Mouse (Mus musculus) midbrain, embryonic 13.5 days (tissue): ENCODE data around the gene Wdr83os. TPM values are rescaled to one million over a fixed set of nuclear protein-coding genes. Genes with fewer than 3 reads are reported as not detected.
"Not testable (repeated sequence)": the region's sequence is repeated elsewhere in the genome, so short reads cannot be mapped to it uniquely, and the experiment has no call there.

Experiments used
- ATAC-seq: fragments of 200-750 bp; cut with Nextera tagmentation; 2 replicates; pipeline ENCODE4 v1.8.0; 2017; ENCODE audit warnings: mild to moderate bottlenecking, moderate TSS enrichment, moderate library complexity
- H3K27ac ChIP-seq: fragments of 300-500 bp; sonication (generic); 2 replicates; pipeline ENCODE4 v1.5.1; 2015; ENCODE audit warnings: inconsistent platforms, mild to moderate bottlenecking, moderate library complexity
- H3K27me3 ChIP-seq: fragments of 300-500 bp; sonication (generic); 2 replicates; pipeline ENCODE4 v1.6.1; 2015; ENCODE audit warnings: mild to moderate bottlenecking, inconsistent platforms
- H3K36me3 ChIP-seq: fragments of 300-500 bp; sonication (generic); 2 replicates; pipeline ENCODE4 v1.6.1; 2015; ENCODE audit warnings: mild to moderate bottlenecking, inconsistent platforms
- H3K4me1 ChIP-seq: fragments of 300-500 bp; sonication (generic); replicated peaks from 2 replicates; pipeline ENCODE4 v1.6.1; 2015; ENCODE audit warnings: inconsistent platforms
- H3K4me2 ChIP-seq: fragments of 300-500 bp; sonication (generic); replicated peaks from 2 replicates; pipeline ENCODE4 v1.6.1; 2015; ENCODE audit warnings: moderate library complexity, mild to moderate bottlenecking, inconsistent platforms
- H3K4me3 ChIP-seq: fragments of 300-500 bp; sonication (generic); replicated peaks from 2 replicates; pipeline ENCODE4 v1.5.1; 2015; ENCODE audit warnings: mild to moderate bottlenecking, inconsistent platforms
- H3K9ac ChIP-seq: fragments of 300-500 bp; sonication (generic); replicated peaks from 2 replicates; pipeline ENCODE4 v1.6.1; 2015; ENCODE audit warnings: mild to moderate bottlenecking, inconsistent platforms
- H3K9me3 ChIP-seq: fragments of 300-500 bp; sonication (generic); 2 replicates; pipeline ENCODE4 v1.6.1; 2016; ENCODE audit warnings: mild to moderate bottlenecking, inconsistent platforms
- WGBS: fragments of 180-500 bp; shearing (Covaris S2); methylation state at CpG from one replicate; pipeline ENCODE4 v1.1.7; 2015; 5-methylcytosine and 5-hydroxymethylcytosine counted together
- polyA plus RNA-seq: library from polyadenylated mRNA; unstranded; fragments of >200 nt; fragmentation: Nextera tagmentation; extraction: Ambion mirVana; gene quantifications from 2 replicates; pipeline ENCODE4 v1.2.1, GENCODE M21; 2015

Wdr83os gene
- polyA plus RNA-seq, 1 experiment from 2014 or later, result 134 TPM

- Histone ChIP-seq H3K4me2 (no peak overlapping the region), H3K4me1 (no peaks in the 10 kb centered on the region), H3K9me3 (no peaks in the 10 kb centered on the region), H3K27ac (no peak overlapping the region), H3K27me3 (no peaks in the 10 kb centered on the region), H3K9ac (no peak overlapping the region), H3K4me3 (no peak overlapping the region), H3K36me3 (peaks cover 66% of the 10 kb centered on the region)
- no peak for ATAC-seq
- 95% methylated on average over 13 of the region's 13 CpGs for WGBS
Observed at GRCm38 (mm10) chr8:85095051-85095450, 14.5 kb downstream of the Wdr83os start.

GRCm38 (mm10) chr8:85095566-85095965 is 15.0 kb downstream of the Wdr83os start:
- no peaks in the 10 kb centered on the region for H3K27me3 ChIP-seq
- no peak overlapping the region for H3K27ac ChIP-seq
- no peak overlapping the region for H3K4me3 ChIP-seq
- H3K36me3 ChIP-seq, result peaks cover 66% of the 10 kb centered on the region
- no peak overlapping the region for H3K9ac ChIP-seq
- no peaks in the 10 kb centered on the region for H3K4me1 ChIP-seq
- H3K9me3 ChIP-seq, result no peaks in the 10 kb centered on the region
- 96% methylated on average over 7 of the region's 7 CpGs for WGBS
- no peak for ATAC-seq
- no peak overlapping the region for H3K4me2 ChIP-seq

GRCm38 (mm10) chr8:85096196-85096595 is 15.7 kb downstream of the Wdr83os start:
- WGBS, result 94% methylated on average over 16 of the region's 16 CpGs
- ATAC-seq, result no peak
- Histone ChIP-seq H3K4me2 (no peak overlapping the region), H3K27ac (no peak overlapping the region), H3K9me3 (no peaks in the 10 kb centered on the region), H3K36me3 (peaks cover 61% of the 10 kb centered on the region), H3K27me3 (no peaks in the 10 kb centered on the region), H3K9ac (no peak overlapping the region), H3K4me3 (no peak overlapping the region), H3K4me1 (no peaks in the 10 kb centered on the region)

GRCm38 (mm10) chr8:85096850-85097249 is 16.3 kb downstream of the Wdr83os start:
- Histone ChIP-seq H3K9ac (no peak overlapping the region), H3K4me2 (no peak overlapping the region), H3K9me3 (no peaks in the 10 kb centered on the region), H3K4me3 (no peak overlapping the region), H3K36me3 (peaks cover 58% of the 10 kb centered on the region), H3K27me3 (no peaks in the 10 kb centered on the region), H3K27ac (no peak overlapping the region), H3K4me1 (no peaks in the 10 kb centered on the region)
- ATAC-seq, result no peak
- 97% methylated on average over 4 of the region's 4 CpGs for WGBS

GRCm38 (mm10) chr8:85100076-85100665 is 19.6 kb downstream of the Wdr83os start:
- WGBS, result 81% methylated on average over 4 of the region's 4 CpGs
- Histone ChIP-seq H3K4me3 (no peak overlapping the region), H3K27ac (no peak overlapping the region), H3K9me3 (no peaks in the 10 kb centered on the region), H3K4me2 (no peak overlapping the region), H3K9ac (no peak overlapping the region), H3K27me3 (no peaks in the 10 kb centered on the region), H3K36me3 (peaks cover 39% of the 10 kb centered on the region), H3K4me1 (no peaks in the 10 kb centered on the region)
- no peak for ATAC-seq

GRCm38 (mm10) chr8:85113241-85113640 is 32.7 kb downstream of the Wdr83os start:
- 97% methylated on average over 10 of the region's 10 CpGs for WGBS

GRCm38 (mm10) chr8:85115501-85115900 is 35.0 kb downstream of the Wdr83os start:
- Histone ChIP-seq H3K27ac (no peak overlapping the region), H3K4me2 (no peak overlapping the region), H3K9me3 (no peaks in the 10 kb centered on the region), H3K9ac (no peak overlapping the region), H3K36me3 (peaks cover 22% of the 10 kb centered on the region), H3K4me1 (peaks cover 8% of the 10 kb centered on the region; the same call in 1 of the 2 replicates), H3K4me3 (no peak overlapping the region), H3K27me3 (no peaks in the 10 kb centered on the region)
- ATAC-seq, result no peak
- 73% methylated on average over 4 of the region's 4 CpGs for WGBS

More at GRCm38 (mm10) chr8:85113241-85113640, 32.7 kb downstream of the Wdr83os start:
- no peak overlapping the region for H3K4me3 ChIP-seq
- no peaks in the 10 kb centered on the region for H3K4me1 ChIP-seq
- H3K27ac ChIP-seq, result no peak overlapping the region
- no peak for ATAC-seq
- H3K9me3 ChIP-seq, result no peaks in the 10 kb centered on the region
- no peak overlapping the region for H3K4me2 ChIP-seq
- H3K27me3 ChIP-seq, result no peaks in the 10 kb centered on the region
- no peak overlapping the region for H3K9ac ChIP-seq
- peaks cover 39% of the 10 kb centered on the region for H3K36me3 ChIP-seq

- peaks cover 7% of the 10 kb centered on the region for H3K36me3 ChIP-seq
- H3K4me3 ChIP-seq, result no peak overlapping the region
- WGBS, result 95% methylated on average over 7 of the region's 7 CpGs
- H3K9ac ChIP-seq, result no peak overlapping the region
- no peaks in the 10 kb centered on the region for H3K27me3 ChIP-seq
- H3K9me3 ChIP-seq, result no peaks in the 10 kb centered on the region
- H3K27ac ChIP-seq, result no peak overlapping the region
- no peak for ATAC-seq
- H3K4me2 ChIP-seq, result no peak overlapping the region
- H3K4me1 ChIP-seq, result peaks cover 8% of the 10 kb centered on the region; the same call in 1 of the 2 replicates
Observed at GRCm38 (mm10) chr8:85116984-85117383, 36.4 kb downstream of the Wdr83os start.

GRCm38 (mm10) chr8:85119052-85119981 is 38.8 kb downstream of the Wdr83os start:
- ATAC-seq, result peak; percentile 93
- 8% methylated on average over 37 of the region's 37 CpGs for WGBS
- H3K9me3 ChIP-seq, result no peaks in the 10 kb centered on the region

GRCm38 (mm10) chr8:85120251-85120650 is 39.7 kb downstream of the Wdr83os start:
- peak; percentile 34; the same call in 1 of the 2 replicates for ATAC-seq
- H3K4me3 ChIP-seq, result not testable (repeated sequence)
- WGBS, result 77% methylated on average over 5 of the region's 5 CpGs

More at GRCm38 (mm10) chr8:85119052-85119981, 38.8 kb downstream of the Wdr83os start:
- Histone ChIP-seq H3K4me2 (peak overlapping the region; percentile 85), H3K4me3 (peak overlapping the region; percentile 67), H3K36me3 (no peaks in the 10 kb centered on the region), H3K27ac (peak overlapping the region; percentile 62), H3K9ac (peak overlapping the region; percentile 79), H3K4me1 (peaks cover 8% of the 10 kb centered on the region; the same call in 1 of the 2 replicates), H3K27me3 (no peaks in the 10 kb centered on the region)

GRCm38 (mm10) chr8:85122995-85123394 is 42.5 kb downstream of the Wdr83os start, which contains the start of gene Zfp791:
TSS of gene Zfp791 (minus strand) at chr8:85123095.
- H3K27me3 ChIP-seq, result no peaks in the 10 kb centered on the region
- 82% methylated on average over 3 of the region's 3 CpGs for WGBS
- ATAC-seq, result no peak
- H3K36me3 ChIP-seq, result no peaks in the 10 kb centered on the region
- H3K4me1 ChIP-seq, result peaks cover 8% of the 10 kb centered on the region; the same call in 1 of the 2 replicates
- H3K4me2 ChIP-seq, result no peak within 1 kb of the TSS
- no peak within 1 kb of the TSS for H3K4me3 ChIP-seq
- no peak within 1 kb of the TSS for H3K27ac ChIP-seq
- no peak within 1 kb of the TSS for H3K9ac ChIP-seq
- H3K9me3 ChIP-seq, result no peaks in the 10 kb centered on the region

More at GRCm38 (mm10) chr8:85120251-85120650, 39.7 kb downstream of the Wdr83os start:
- not testable (repeated sequence) for H3K9me3 ChIP-seq, H3K4me1 ChIP-seq, H3K27ac ChIP-seq, H3K36me3 ChIP-seq, H3K9ac ChIP-seq, H3K27me3 ChIP-seq, H3K4me2 ChIP-seq

- ATAC-seq, result no peak
- WGBS, result 90% methylated on average over 8 of the region's 8 CpGs
- Histone ChIP-seq H3K4me2 (no peak overlapping the region), H3K9ac (no peak overlapping the region), H3K9me3 (no peaks in the 10 kb centered on the region), H3K27me3 (no peaks in the 10 kb centered on the region), H3K36me3 (no peaks in the 10 kb centered on the region), H3K4me3 (no peak overlapping the region), H3K27ac (no peak overlapping the region), H3K4me1 (peaks cover 6% of the 10 kb centered on the region; the same call in 1 of the 2 replicates)
Observed at GRCm38 (mm10) chr8:85123691-85124090, 43.2 kb downstream of the Wdr83os start.
